Mouse (Mus musculus) urinary bladder, postnatal 14 days (tissue): Measurements from ENCODE around the gene Tmem206.

Experiments
- DNase-seq: peaks from one replicate; pipeline ENCODE4 v3.0.0; 2021; ENCODE audit warnings: low spot score

Tmem206 gene

DNA sequence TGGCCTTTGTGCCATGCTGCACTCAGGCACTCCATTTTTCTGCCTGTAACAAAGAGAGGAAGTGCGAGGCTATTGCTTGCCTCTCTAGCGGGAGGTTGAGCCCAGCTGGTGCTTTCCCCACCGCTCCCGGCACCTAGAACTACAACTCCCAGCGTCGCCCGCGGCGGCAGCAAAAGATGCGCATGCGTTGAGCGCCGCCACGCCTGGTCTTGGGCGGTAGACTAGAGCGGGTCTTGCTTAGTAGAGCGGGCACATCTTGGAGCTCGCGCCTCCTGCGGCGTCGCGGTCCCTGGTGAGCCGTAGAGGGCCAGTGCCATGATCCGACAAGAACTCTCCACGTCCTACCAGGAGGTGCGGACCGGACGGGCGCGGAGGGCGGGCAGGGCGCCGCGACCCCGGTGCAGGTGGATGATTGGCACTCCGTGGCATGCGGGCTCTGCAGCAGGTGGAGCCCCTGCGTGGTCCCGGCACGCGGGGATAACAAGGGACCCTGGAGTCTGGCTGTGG lies at the start of gene Tmem206:
Gene Tmem206 (plus strand): TSS at position 187 of the 507 bp plus-strand sequence.
- peak; percentile 94 for DNase-seq

DNA sequence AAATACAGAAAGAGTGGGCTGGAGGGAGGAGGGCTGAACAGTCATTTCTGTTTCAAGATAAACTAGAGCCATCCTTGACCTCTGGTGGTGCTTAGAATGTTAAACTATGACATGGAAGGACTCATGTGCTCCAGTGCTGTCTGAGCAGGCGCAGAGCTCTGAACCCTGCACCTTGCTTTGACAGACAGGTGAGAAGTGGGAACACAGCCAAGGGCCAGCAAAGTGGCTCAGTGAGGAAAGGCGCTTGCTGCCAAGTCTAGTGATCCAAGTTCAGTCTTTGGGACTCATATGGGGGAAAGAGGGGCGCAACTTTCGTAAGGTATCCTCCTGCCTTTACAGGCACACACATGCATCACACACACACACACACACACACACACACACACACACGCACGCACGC lies 49.5 kb upstream of the Tmem206 start:
- no peak for DNase-seq

DNA sequence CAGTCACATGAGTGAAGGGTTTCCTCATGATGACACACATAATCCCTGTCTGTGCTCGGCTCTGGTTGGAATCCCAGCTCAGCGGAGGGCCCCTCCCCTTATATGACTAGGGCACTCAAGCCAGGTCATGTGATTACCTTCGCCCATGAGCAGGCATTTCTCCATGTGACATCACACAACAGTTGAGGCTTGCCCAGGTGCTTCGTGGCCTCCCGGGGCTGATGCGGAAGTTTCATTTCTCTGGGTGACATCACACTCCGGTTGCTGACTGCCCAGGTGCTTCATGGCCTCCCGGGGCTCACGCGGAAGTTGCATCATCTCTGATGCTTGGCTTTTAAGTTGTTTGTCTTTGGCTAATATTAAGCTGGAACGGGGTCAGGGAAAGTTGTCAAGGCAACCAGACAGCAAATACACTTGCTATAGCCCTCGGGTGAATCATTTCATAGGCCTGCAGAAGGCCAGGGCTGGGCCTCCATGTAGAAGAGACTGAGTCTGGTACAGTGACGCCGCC lies 48.1 kb upstream of the Tmem206 start:
- DNase-seq, result peak; percentile 72

DNA sequence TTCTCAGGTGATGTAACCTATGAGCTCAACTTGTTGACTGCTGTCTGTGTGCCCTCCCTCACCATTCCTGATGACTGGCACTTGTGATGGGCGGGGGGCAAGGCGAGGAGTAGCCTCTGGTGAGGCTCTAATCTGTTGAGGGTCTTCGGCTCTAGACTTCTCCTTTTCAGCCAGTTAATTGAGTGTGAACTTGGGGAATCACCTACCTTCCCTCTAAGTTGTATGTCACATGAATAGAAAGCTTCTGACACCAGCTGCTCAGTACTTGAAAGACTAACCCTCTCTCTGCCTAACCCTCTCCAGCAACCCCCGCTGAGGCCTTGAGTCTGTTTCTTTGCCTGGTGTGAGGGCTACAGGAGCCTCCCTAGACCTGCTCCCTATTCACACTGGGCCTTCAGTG lies 47.4 kb upstream of the Tmem206 start:
- DNase-seq, result no peak

DNA sequence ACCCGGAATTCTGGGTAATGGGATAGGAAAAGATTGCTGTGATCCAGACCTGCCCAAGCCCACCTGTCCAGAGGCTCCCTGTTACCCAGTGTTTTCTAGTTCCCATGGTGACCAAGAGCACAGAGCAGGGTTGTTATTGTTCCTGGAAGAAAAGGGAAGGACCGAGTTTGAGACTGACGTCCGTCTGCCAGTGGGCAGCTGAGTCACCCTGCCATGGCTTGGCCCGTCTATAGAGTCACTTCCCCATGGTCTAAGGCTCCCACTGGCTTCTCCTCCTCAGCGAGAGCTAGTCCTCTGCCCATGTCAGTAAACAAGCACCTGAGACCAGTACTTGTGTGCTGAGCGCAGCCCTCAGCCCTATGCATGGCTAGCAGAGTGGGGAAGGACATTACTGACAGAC lies 44.5 kb upstream of the Tmem206 start:
- no peak for DNase-seq

DNA sequence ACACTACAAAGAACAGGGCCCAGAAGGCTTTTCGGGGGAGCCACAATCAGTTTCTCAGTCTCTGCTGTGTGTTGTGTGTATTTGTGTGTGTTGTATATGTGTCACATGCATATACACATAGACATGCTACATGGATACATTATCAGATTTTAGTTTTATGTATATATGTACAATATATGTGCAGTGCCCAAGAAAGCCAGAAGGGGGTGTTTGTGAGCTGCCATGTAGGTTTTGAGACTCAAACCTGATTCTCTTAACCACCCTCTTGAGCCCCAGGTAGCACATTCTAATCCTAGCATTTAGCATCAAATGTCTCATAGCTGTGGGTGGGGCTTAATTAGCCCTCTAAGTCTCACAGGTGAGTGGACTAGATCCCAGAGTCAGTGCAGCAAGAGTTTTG lies 43.4 kb upstream of the Tmem206 start:
- no peak for DNase-seq

DNA sequence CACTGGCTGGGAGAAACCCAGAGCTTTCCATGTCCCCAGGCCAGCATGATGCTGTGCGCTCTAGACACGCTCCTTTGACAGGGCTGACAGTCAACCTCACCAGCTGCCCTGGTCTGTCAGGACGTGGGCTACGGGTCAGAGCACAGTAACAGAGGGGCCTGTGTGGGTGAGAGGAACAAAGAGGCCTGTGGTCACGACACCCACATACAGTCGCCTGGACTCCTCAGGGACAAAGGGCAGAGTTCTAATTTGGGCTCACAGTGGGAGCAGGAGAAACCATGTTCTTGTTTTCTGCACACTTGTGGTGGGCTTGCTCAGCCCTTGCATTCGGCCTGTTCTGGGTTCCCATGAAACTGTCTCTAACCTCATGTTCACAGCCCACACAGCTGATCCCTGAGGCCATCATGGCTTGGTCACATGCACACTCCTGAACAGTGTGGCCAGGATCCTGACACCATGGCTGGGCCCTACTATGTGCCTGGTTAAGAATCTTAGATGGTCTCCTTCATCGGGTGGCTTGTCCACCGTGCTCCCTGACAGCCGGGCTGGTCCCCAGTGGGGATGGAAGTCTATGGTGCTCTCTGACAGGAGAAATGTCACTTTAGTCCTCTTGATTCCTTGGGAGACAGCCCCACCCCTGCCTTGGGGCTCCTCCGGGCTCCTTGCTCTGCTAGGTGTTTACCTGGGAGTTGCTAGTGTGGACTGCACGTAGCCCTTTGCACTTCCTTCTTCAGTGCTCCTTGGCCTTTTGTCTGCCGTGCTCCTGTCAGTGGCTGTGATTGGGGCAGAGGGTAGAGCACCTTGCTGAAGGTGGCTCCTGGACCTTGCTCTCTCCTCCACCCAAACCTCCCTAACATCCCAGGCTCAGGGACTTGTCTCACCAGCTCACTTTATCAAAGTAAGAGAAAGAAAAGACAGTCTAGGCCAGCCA lies 42.3 kb upstream of the Tmem206 start:
- DNase-seq, result no peak

DNA sequence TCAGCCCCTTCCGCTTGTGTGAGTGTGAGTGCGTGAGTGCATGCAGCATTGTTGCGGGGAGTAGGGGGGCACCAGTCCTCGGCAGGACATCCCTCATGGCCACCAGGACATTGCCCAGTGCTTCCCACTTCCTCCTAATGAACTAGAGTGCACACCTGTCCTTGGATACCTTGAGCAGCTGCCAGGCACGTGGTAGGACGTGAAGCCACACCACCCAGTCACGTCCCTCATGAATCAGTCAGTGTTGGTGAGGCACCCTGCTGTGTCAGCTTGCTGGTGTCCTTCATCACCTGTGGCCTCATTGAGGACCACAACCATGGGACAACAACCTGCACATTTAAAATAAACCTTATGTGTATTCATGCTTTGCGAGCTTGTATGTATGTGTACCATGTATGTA lies 41.2 kb upstream of the Tmem206 start:
- no peak for DNase-seq

DNA sequence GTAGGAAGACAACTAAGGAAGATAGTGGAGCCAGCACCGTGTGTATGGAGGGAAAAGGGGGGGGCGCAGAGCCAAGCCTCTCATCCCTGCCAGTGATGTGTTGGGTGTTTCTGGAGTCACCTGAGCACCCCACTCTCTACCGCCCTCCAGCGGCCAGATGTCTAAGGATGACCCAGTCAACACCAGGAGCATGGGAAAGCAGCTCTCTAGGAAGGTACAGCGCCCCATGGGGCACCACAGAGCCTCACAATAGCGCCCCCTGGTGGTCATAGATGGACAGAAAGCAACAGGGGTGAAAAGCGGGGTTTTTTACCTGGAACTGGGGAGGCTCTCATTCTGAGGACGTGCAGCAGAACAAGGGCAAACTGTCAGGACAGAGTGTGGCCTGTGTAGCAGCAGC lies 37.0 kb upstream of the Tmem206 start:
- DNase-seq, result peak; percentile 77

DNA sequence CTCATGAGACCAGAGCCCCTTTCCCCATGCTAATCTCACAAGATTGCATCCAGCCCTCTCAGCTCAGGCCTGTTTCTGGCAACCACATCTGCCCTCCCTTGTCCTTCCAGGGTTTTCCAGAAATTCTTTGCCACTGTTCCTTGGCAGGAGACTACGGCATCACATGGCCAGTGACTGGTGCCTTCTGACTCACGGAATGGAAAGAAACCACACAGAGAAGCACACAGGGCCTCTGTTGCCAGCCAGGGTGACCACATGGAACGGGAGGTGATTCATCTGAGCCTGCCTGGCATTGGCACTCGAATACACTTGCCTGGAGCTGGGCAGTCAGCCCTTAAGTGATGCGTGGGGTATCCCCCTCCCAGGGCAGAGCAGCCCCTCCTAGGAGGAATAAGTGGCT lies 33.4 kb upstream of the Tmem206 start:
- peak; percentile 52 for DNase-seq

DNA sequence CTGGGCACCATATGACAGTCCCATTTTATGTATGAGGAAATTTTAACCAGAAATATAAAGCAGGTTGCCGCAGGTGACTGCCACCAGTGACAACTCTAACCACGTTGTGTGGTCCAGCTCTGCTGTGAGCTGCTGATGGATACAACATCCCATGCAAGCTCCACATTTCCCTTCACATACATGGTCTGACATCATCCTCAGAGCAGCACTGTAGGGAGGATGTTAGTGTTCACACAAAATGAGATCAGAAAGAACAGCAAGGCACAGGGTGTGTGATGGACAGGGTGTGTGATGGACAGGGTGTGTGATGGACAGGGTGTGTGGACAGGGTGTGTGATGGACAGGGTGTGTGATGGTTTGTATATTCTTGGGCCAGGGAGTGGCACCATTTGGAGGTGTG lies 32.7 kb upstream of the Tmem206 start:
- DNase-seq, result no peak

DNA sequence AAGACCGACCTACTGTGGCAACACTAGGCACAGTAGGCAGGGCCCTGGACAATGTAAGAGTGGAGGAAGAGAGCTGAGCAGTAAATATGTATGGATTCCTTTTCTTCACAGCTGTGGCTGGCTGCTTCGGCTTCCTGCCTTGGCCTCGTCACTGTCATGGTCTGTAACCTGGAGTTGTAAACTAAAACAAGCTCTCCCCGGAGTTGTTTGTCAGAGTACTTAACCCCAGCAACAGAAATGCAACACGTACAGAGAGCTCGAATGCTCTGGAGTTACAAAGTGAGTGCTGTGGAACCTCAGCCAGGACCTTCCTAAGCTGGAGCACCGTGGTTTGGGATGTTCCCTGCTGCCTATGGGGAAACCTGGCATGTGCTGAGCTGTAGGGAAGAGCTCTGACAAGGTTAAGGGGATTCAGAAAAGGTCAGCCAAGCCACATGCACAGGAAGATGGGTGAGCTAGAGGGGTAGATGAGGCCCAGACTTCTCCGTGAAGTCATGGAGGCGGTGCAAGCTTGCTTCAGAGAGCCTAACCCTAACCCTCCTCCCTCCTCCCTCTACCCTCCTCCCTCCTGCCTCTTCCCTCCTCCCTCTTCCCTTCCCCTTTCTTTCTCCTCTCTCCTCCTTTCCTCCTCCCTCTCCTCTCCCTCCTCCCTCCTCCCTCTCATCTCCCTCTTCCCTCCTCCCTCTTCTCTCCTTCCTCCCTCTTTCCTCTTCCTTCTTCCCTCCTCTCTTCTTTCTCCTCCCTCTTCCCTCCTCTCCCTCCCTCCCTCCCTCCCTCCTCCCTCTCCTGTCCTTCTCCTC lies 31.5 kb upstream of the Tmem206 start:
- DNase-seq, result no peak

DNA sequence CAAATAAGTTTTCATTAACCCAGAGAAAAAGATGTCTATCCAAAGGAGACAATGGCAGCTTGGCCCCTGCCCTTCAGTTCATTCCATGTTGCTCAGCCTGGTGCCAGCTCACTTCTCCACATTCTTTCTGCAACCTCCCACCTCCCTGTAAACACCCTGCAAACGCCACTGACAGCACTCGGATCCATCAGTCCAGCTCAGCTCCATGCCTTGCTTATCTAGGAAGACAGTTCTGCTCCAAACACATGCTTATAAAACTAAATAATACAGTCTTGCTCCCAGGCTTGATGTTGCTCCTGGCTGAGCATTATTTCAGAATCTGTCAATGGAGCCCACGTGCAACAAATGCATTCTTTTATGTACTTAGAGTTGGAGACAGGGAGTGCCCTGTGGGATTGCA lies 29.9 kb upstream of the Tmem206 start:
- no peak for DNase-seq

DNA sequence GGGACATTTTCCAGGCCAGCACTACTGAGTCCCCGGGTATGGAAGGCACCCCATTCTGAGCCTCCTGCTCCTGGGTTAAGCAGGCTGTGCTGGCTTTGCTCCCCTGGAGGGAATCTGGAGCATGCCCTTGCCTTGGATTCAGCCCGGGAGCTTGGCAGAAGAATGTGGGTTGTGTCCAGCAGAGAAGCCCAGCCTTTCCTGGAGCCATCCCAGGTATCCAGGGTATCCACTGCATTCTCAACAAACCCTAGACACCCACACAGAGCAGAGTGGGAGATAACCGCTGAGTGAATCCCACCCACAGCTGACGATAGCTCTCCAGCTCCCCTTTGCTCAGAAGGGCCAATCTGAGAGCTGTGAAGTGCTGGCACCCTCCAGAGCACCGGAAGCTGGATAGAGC lies 29.3 kb upstream of the Tmem206 start:
- DNase-seq, result peak; percentile 56

DNA sequence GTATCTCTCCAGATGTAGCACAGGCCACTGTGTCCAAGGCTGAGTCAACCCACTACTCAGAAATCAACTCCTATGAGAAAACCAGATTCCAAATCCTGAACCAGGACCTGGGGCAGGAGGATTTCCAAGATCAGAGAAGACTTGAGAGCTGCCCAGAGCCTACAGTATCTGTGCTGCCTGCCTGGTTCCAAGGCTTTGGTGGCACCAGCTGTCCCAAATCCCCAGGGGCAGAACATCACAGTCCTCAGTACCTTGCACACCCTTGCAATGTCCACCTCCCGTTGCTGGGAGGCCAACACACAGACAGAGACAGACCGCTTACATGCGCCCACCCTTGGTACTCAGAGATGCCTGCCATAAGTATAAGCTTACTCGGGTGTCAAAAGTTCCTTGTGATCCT lies 27.4 kb upstream of the Tmem206 start:
- DNase-seq, result no peak

DNA sequence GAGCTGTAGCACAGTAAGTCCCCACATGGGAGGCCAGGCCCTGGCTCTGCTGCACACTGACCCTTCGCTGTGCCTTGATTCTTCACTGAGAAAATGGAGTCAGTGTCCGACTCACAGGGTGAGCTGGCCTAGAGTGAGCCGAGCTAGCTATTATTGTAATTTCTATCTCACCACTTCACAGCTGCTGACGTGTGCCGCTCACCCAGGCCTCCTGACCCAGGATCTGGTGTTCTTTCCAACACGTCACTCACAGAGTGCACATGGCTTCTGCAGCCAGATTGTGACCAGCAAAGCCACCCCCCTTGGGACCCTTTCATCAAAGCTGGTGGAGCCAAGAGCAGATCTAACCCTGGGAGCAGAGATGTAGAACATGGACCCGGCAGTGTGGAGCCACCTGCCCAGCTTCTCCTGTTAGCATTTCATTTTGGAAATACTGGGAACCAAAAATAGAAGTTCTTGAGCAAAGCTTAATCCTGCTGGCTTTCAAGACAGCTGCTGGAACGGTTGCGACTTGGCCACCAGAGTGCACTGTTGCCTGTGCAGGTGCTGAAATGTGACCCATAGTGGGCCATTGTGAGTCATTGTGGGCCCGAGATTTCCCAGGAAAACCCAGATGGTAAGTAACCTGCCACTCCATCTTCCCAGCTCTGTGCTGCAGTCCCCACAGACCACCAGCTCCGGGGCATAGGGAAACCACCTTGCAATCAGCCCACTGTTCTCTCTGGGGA lies 26.3 kb upstream of the Tmem206 start:
- peak; percentile 56 for DNase-seq

DNA sequence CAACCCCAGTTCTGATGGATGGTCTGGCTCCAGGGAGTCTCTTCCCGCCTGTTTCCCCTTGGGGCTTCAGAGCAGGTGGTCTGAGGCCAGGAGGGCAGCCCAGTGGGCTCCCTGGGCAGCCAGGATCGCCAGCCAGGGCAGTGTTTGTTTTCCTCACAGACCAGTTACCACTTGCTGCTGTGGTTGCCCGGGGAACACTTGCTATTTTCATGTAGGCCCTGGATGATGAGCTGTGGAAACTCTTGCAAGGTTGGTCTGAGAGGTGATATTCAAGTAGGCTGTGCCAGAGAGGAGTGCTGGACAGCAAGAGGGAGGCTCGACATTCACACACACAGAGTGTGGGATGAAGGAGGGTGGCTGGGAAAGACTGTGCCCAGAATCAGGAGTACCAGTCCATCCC lies 23.8 kb upstream of the Tmem206 start:
- no peak for DNase-seq

DNA sequence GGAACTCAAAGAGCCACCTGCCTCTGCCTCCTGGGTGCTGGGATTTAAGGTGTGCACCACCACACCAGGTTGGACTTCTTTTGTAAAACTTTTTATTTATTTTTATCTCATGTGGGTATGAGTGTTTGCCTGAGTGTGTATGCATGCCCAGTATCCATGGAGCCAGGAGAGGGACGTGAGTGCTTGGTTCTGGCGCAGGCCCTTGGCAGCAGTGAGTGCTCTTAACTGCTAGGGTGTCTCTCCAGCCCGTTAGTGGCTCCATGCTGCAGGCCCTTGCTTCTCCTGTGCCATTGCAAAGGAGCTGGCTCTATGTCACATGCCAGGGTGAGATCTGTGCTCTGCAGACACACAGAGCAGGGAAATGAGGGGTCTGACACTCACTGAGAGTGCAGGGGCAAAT lies 22.0 kb upstream of the Tmem206 start:
- DNase-seq, result no peak

DNA sequence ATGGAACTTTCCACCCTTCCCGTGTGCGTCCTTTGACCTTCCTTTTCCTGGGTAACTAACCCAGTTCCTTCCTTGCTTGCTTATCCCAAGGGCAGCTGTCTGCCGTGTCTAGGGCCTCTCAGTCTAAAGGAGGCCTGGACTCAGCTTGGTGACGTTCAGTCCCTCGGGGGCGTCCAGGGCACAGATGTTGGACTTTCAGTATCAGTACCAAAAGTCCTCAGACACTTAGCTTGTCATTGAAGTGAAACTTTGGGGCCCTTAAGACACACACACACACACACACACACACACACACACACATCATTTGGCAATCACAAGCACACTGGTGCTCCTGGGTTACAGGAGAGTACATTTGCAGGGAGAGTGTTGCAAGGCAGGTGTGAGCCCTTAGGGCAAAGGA lies 21.5 kb upstream of the Tmem206 start:
- DNase-seq, result no peak

DNA sequence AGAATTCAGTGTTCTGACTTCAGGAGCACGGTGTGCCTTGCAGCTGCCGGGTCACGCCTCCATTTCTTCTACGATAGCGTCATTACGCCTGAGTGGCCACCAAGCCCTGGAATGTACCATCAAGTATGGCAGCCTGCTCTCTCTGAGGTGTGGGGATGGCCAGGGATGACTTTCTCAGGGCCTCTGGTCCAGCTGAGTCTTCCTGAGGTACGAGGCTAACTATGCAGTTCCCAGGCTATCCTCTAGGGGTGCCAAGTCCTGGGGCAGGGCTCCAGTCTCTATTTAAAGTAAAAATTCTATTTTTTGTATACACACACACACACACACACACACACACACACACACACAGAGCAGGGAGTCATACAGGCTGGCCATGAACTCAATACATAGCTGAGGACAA lies 20.1 kb upstream of the Tmem206 start:
- no peak for DNase-seq

DNA sequence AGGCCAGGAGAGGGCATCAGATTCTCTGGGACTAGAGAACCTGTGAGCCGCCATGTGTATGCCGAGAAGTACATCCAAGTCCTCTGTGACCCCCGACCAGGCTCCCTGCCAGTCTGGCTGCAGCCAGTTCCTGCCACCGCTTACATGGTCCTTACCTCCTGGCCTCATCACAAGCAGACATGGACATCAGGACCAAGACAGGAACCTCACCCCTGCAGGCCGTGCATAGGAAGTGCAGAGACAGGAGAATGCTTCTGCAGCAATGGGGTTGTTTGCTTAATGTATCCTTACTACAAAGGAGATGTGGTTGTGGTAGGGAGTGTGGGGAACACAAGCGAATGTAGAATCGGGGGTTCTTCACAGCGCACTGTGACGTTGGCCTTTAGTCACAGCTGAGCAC lies 19.4 kb upstream of the Tmem206 start:
- DNase-seq, result no peak

DNA sequence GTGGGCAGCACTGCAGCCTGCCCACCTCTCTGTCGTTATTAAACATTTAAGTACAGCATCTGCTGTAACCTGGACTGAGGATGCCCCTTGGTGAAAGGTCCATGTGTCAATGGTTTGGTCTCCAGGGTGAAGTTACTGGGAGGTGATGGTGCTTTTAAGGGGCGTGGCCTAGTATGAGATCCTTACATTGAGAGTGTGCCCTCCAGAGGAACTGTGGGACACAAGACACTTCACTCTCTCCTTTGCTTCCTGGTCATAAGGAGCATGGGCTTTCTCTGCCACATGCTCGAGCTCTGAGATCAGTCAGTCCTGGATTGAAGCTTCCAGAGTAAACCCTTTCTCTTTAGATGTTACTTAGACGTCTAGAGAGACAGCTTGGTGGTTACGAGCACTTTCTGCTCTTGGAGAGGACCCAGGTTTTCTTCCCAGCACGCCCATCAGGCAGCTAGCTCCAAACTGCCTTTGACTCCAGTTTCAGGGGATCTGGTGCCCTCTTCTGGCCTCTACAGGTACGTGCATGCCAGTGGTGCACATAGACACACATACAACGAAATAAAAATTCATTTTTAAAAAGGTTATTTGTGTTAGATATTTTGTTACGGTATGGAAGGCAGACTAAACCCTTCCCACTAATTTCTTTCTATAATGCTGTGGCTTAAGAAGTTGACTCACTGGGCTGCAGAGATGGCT lies 17.8 kb upstream of the Tmem206 start:
- DNase-seq, result no peak
